Mouse (Mus musculus) midbrain, postnatal 0 days (tissue): ENCODE results near the gene Epb41l3. TPM values are rescaled to one million over a fixed set of nuclear protein-coding genes. Genes with fewer than 3 reads are reported as not detected.

Experiments used
- ATAC-seq: fragments of 200-750 bp; cut with Nextera tagmentation; 2 replicates; pipeline ENCODE4 v1.8.0; 2017; ENCODE audit warnings: moderate number of reproducible peaks, mild to moderate bottlenecking, moderate TSS enrichment, moderate library complexity; ENCODE audit not compliant: low FRiP score
- DNase-seq: peaks from one replicate; pipeline ENCODE4 v3.0.0-alpha.2; 2015; ENCODE audit warnings: low spot score
- H3K27ac ChIP-seq: fragments of 300-500 bp; sonication (generic); 2 replicates; pipeline ENCODE4 v1.5.1; 2014; ENCODE audit warnings: low read depth, mild to moderate bottlenecking, low read length, mixed read lengths
- H3K27me3 ChIP-seq: fragments of 300-500 bp; sonication (generic); 2 replicates; pipeline ENCODE4 v1.6.1; 2014; ENCODE audit warnings: low read length, control low read depth, mixed read lengths; ENCODE audit not compliant: insufficient read depth
- H3K36me3 ChIP-seq: fragments of 300-500 bp; sonication (generic); 2 replicates; pipeline ENCODE4 v1.6.1; 2014; ENCODE audit warnings: low read length, control low read depth, mixed read lengths; ENCODE audit not compliant: insufficient read depth
- H3K4me1 ChIP-seq: fragments of 300-500 bp; sonication (generic); 2 replicates; pipeline ENCODE4 v1.6.1; 2014; ENCODE audit warnings: mild to moderate bottlenecking, control low read depth, antibody characterized with exemption, low read length, mixed read lengths; ENCODE audit not compliant: insufficient read depth
- H3K4me2 ChIP-seq: fragments of 300-500 bp; sonication (generic); 2 replicates; pipeline ENCODE4 v1.6.1; 2014; ENCODE audit warnings: low read depth, mild to moderate bottlenecking, low read length, mixed read lengths; ENCODE audit not compliant: poor library complexity, severe bottlenecking
- H3K4me3 ChIP-seq: fragments of 300-500 bp; sonication (generic); 2 replicates; pipeline ENCODE4 v1.5.1; 2014; ENCODE audit warnings: low read depth, mild to moderate bottlenecking, low read length, moderate library complexity
- H3K9ac ChIP-seq: fragments of 300-500 bp; sonication (generic); replicated peaks from 2 replicates; pipeline ENCODE4 v1.6.1; 2014; ENCODE audit warnings: mild to moderate bottlenecking, low read length, moderate library complexity, mixed read lengths; ENCODE audit not compliant: poor library complexity, severe bottlenecking
- H3K9me3 ChIP-seq: fragments of 300-500 bp; sonication (generic); 2 replicates; pipeline ENCODE4 v1.6.1; 2016; ENCODE audit warnings: low read length, control low read depth
- CTCF ChIP-seq: IDR thresholded peaks from 2 replicates; pipeline ENCODE4 v1.5.1; 2016; ENCODE audit warnings: antibody characterized with exemption, mild to moderate bottlenecking
- WGBS: fragments of 180-500 bp; shearing (Covaris S2); extraction: QIAGEN DNeasy Blood & Tissue Kit; methylation state at CpG from one replicate; pipeline ENCODE4 v1.1.7; 2014; 5-methylcytosine and 5-hydroxymethylcytosine counted together
- polyA plus RNA-seq: library from polyadenylated mRNA; unstranded; fragments of >200 nt; fragmentation: Nextera tagmentation; extraction: Ambion mirVana; gene quantifications from 2 replicates; pipeline ENCODE4 v1.2.1, GENCODE M21; 2015
- total RNA-seq: library from RNA; depleted of rRNA; stranded (reverse); fragments of >200 nt; gene quantifications from 2 replicates; pipeline ENCODE4 v1.2.3, GENCODE M21; 2014

Gene Epb41l3
- total and polyA plus RNA-seq, 2 experiments from 2014 or later: 72.1 to 102 TPM

DNA sequence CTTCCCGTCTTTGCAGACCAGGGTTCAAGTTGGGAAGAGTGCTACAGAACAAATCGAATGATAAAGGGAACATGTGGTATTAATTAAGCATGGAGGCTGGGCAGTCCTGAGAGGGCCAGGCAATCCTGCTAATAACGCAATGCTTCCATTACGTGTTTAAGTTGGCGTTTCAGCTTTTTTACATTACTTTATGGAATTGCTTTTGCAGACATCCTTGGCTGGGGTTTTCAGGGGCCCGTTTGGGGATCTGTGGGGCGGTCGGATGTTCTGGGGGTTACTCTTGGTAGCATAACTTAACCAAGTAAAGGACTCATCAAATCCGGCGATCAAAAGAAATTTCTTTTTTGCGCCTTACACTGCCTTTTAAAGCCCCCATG is 82.3 kb downstream of the Epb41l3 start:
- no peak for TF ChIP-seq CTCF
- peak overlapping the region; percentile 83 for H3K4me2 ChIP-seq
- H3K9ac ChIP-seq: peak overlapping the region; percentile 81
- DNase-seq: no peak
- 4% methylated on average over 11 of the region's 11 CpGs for WGBS
- peak overlapping the region; percentile 72; the same call in 1 of the 2 replicates for H3K27ac ChIP-seq
- no peaks in the 10 kb centered on the region for H3K27me3 ChIP-seq
- ATAC-seq: peak; percentile 18; the same call in 1 of the 2 replicates
- peak overlapping the region; percentile 99 for H3K4me3 ChIP-seq
- no peaks in the 10 kb centered on the region for H3K4me1 ChIP-seq
- no peaks in the 10 kb centered on the region for H3K36me3 ChIP-seq
- H3K9me3 ChIP-seq: no peaks in the 10 kb centered on the region

DNA sequence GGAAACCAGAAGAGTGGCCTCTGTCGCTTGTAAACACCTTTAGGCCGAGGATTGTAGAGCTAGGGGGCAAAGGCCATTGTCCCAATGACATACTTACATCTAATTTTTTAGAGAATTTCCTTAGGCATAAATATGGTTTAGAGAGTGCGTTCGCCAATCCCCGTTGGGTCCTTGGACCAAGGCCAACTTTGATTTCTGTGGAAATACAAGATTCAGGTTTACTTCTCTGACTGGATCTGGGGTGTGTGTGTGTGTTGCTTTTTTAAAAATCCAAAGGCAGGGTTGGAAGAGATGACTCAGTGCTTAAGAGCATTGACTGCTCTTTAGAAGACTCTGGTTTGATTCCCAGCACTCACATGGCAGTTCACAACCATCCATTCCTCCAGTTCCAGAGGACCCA is 83.2 kb downstream of the Epb41l3 start:
- ATAC-seq: no peak
- Histone ChIP-seq H3K9ac (no peak overlapping the region), H3K9me3 (no peaks in the 10 kb centered on the region), H3K4me2 (peak overlapping the region; percentile 83), H3K27me3 (no peaks in the 10 kb centered on the region), H3K4me1 (no peaks in the 10 kb centered on the region), H3K4me3 (0 out of 2 replicates have a peak overlapping the region, but pooled peaks have one; percentile 3), H3K27ac (no peak overlapping the region), H3K36me3 (no peaks in the 10 kb centered on the region)
- TF ChIP-seq CTCF: no peak
- no peak for DNase-seq
- WGBS: 65% methylated on average over 5 of the region's 5 CpGs

DNA sequence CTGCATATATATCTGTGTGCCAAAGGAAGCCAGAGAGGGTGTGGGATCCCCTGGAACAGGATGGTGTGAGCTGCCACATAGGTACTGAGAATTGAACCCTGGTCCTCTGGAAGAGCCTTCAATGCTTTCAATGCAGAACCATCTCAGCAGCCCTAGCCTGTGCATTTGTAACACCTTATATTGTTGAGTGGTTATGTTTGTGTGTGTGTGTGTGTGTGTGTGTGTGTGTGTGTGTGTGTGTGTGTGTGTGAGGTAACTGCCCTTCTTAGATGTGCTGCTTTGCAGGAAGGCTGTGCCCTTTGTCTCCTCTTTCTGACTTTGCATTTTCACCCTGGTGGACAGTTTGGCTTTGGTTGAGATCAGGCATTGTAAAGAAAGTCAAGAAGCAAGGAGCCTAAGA is 87.2 kb downstream of the Epb41l3 start:
- ATAC-seq (no peak), DNase-seq (no peak)
- Histone ChIP-seq H3K27ac (no peak overlapping the region), H3K4me3 (no peak overlapping the region), H3K36me3 (no peaks in the 10 kb centered on the region), H3K4me2 (no peak overlapping the region), H3K9ac (no peak overlapping the region), H3K4me1 (no peaks in the 10 kb centered on the region), H3K27me3 (no peaks in the 10 kb centered on the region), H3K9me3 (no peaks in the 10 kb centered on the region)
- no peak for TF ChIP-seq CTCF

DNA sequence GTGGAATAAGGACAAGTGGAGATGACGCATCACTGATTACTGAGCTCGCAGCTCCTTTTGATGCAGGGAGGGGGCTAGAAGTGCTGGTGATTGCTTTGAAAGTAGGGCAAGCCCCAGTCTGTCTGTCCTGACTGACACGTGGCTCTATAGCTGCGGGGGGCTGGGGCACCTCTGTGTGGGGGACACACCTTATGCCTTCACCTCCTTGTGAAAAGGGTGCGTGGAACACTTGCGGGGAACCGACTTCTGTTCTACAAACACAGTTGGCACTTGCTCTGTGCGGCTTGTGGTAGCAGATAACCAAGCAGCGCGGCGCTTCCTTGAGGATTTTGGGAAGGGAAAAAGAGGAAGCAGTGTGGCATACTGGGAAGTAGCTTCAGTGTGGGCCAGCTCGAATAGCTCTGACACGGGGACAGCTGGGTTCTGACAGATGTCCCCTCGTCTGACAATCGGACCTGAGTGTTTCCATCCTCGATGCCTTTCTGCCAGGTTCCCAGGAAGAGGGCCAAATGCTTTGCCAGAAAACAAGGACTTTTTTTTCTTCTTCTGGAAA is 101.5 kb downstream of the Epb41l3 start:
- H3K4me1 ChIP-seq: peaks cover 9% of the 10 kb centered on the region; the same call in 1 of the 2 replicates
- TF ChIP-seq CTCF: no peak
- no peak overlapping the region for H3K27ac ChIP-seq
- ATAC-seq (no peak), DNase-seq (no peak)
- H3K9me3 ChIP-seq: no peaks in the 10 kb centered on the region
- no peak overlapping the region for H3K4me2 ChIP-seq
- WGBS: 75% methylated on average over 16 of the region's 16 CpGs
- H3K27me3 ChIP-seq: no peaks in the 10 kb centered on the region
- H3K4me3 ChIP-seq: no peak overlapping the region
- H3K36me3 ChIP-seq: no peaks in the 10 kb centered on the region
- no peak overlapping the region for H3K9ac ChIP-seq

DNA sequence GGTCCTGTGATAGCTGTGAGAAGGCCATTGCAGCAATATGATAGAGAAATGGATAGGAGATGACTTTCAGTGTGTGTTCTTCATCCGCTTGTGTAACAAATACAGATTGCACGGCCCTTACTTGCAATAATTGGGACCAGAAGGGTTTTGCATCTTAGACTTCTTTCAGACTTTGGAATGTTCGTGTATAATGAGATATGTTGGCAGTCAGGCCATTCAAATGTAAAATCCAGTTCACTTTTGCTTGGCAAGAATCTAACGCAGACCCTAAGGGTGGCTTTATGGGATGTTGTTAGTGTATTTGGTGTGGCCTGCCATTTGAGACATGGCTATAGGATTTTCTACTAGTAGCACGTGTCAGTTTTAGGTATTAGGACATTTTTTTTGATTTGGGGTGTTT is 102.5 kb downstream of the Epb41l3 start:
- Histone ChIP-seq H3K36me3 (no peaks in the 10 kb centered on the region), H3K27ac (peak overlapping the region; percentile 12; the same call in 1 of the 2 replicates), H3K4me3 (no peak overlapping the region), H3K4me1 (peaks cover 12% of the 10 kb centered on the region; the same call in 1 of the 2 replicates), H3K9ac (no peak overlapping the region), H3K4me2 (no peak overlapping the region), H3K27me3 (no peaks in the 10 kb centered on the region), H3K9me3 (no peaks in the 10 kb centered on the region)
- DNase-seq: no peak
- 68% methylated on average over 5 of the region's 5 CpGs for WGBS
- ATAC-seq: no peak
- no peak for TF ChIP-seq CTCF

DNA sequence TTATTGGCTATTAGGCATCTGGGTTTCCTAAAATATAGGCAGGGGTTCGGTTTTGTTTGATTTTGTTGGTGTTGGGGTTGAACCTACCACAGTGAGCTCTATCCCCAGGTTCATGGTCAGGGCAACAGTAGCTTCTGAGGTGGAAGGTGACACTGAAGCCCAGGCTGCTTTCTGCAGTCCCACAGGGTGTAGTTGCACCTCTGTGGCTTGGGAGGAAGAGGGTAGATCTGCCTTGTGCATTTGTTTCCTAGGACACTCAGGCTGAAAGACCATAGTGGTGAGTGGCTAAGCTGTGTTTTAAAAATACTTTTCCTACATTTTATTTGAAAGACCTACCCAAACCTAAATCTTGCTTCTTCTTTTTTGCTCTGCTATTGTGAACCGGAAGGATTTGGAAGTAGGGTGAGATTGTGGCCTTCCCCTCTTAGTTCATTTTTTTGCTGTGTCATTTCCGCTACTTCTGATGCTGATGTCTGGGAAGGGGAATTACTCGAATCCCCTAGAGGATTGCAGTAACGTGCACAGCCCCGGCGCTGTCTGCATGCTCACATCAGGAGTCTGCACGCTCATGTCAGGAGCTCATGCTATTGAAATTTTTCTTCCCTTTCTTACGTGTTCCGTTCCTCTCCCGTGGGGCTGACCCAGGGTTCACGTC is 105.5 kb downstream of the Epb41l3 start:
- peaks cover 12% of the 10 kb centered on the region; the same call in 1 of the 2 replicates for H3K4me1 ChIP-seq
- H3K9ac ChIP-seq: no peak overlapping the region
- 18% methylated on average over 12 of the region's 12 CpGs for WGBS
- peak; percentile 88 for ATAC-seq
- no peak for TF ChIP-seq CTCF
- DNase-seq: peak; percentile 73
- no peak overlapping the region for H3K4me3 ChIP-seq
- H3K9me3 ChIP-seq: no peaks in the 10 kb centered on the region
- peak overlapping the region; percentile 58 for H3K27ac ChIP-seq
- H3K27me3 ChIP-seq: no peaks in the 10 kb centered on the region
- no peaks in the 10 kb centered on the region for H3K36me3 ChIP-seq
- H3K4me2 ChIP-seq: peak overlapping the region; percentile 27; the same call in 1 of the 2 replicates
